Mouse (Mus musculus): ENCODE data around the gene Aldh4a1. TPM values are rescaled to one million over a fixed set of nuclear protein-coding genes. Genes with fewer than 3 reads are reported as not detected.
A peak's percentile ranks its signal among the peaks of the same experiment; 100 is the strongest.

Gene Aldh4a1
- polyA plus RNA-seq, 1 experiment from 2014 or later: 5.2 TPM

GRCm38 (mm10) chr4:139582346-139582745, 40.3 kb upstream of the Aldh4a1 start:
- no peaks in the 10 kb centered on the region for H3K36me3 ChIP-seq (ENCODE audit: inconsistent target)
- H3K79me2 ChIP-seq (ENCODE audit: inconsistent target): peaks cover 100% of the 10 kb centered on the region
- WGBS (ENCODE audit: missing documents): 67% methylated on average over 6 of the region's 6 CpGs
- H3K27ac ChIP-seq: no peak overlapping the region
- no peak overlapping the region for H3K4me3 ChIP-seq (ENCODE audit: inconsistent target)

GRCm38 (mm10) chr4:139582903-139583302, 39.8 kb upstream of the Aldh4a1 start:
- H3K27ac ChIP-seq: no peak overlapping the region
- no peak overlapping the region for H3K4me3 ChIP-seq (ENCODE audit: inconsistent target)
- no peaks in the 10 kb centered on the region for H3K36me3 ChIP-seq (ENCODE audit: inconsistent target)
- H3K79me2 ChIP-seq (ENCODE audit: inconsistent target): peaks cover 100% of the 10 kb centered on the region
- WGBS (ENCODE audit: missing documents): 75% methylated on average over 3 of the region's 3 CpGs

GRCm38 (mm10) chr4:139583629-139584245, 38.9 kb upstream of the Aldh4a1 start:
- H3K4me3 ChIP-seq (ENCODE audit: inconsistent target): no peak overlapping the region
- peaks cover 98% of the 10 kb centered on the region for H3K79me2 ChIP-seq (ENCODE audit: inconsistent target)
- 90% methylated on average over 10 of the region's 11 CpGs for WGBS (ENCODE audit: missing documents)
- H3K36me3 ChIP-seq (ENCODE audit: inconsistent target): no peaks in the 10 kb centered on the region
- H3K27ac ChIP-seq: no peak overlapping the region

GRCm38 (mm10) chr4:139584704-139585103, 38.0 kb upstream of the Aldh4a1 start:
- peaks cover 93% of the 10 kb centered on the region for H3K79me2 ChIP-seq (ENCODE audit: inconsistent target)
- 90% methylated on average over 11 of the region's 11 CpGs for WGBS (ENCODE audit: missing documents)
- no peaks in the 10 kb centered on the region for H3K36me3 ChIP-seq (ENCODE audit: inconsistent target)
- H3K27ac ChIP-seq: no peak overlapping the region
- H3K4me3 ChIP-seq (ENCODE audit: inconsistent target): no peak overlapping the region

GRCm38 (mm10) chr4:139585713-139586112, 37.0 kb upstream of the Aldh4a1 start:
- H3K79me2 ChIP-seq (ENCODE audit: inconsistent target): peaks cover 93% of the 10 kb centered on the region
- H3K4me3 ChIP-seq (ENCODE audit: inconsistent target): no peak overlapping the region
- H3K27ac ChIP-seq: no peak overlapping the region
- H3K36me3 ChIP-seq (ENCODE audit: inconsistent target): no peaks in the 10 kb centered on the region
- 89% methylated on average over 7 of the region's 7 CpGs for WGBS (ENCODE audit: missing documents)

- no peak overlapping the region for H3K27ac ChIP-seq
- no peaks in the 10 kb centered on the region for H3K36me3 ChIP-seq (ENCODE audit: inconsistent target)
- peaks cover 93% of the 10 kb centered on the region for H3K79me2 ChIP-seq (ENCODE audit: inconsistent target)
- H3K4me3 ChIP-seq (ENCODE audit: inconsistent target): no peak overlapping the region
- WGBS (ENCODE audit: missing documents): 86% methylated on average over 4 of the region's 4 CpGs
Measured at GRCm38 (mm10) chr4:139587370-139587769, 35.3 kb upstream of the Aldh4a1 start.

- Histone ChIP-seq H3K27ac (no peak overlapping the region), H3K79me2 (ENCODE audit: inconsistent target) (peaks cover 93% of the 10 kb centered on the region), H3K4me3 (ENCODE audit: inconsistent target) (no peak overlapping the region), H3K36me3 (ENCODE audit: inconsistent target) (no peaks in the 10 kb centered on the region)
- WGBS (ENCODE audit: missing documents): 100% methylated on average over 4 of the region's 4 CpGs
Measured at GRCm38 (mm10) chr4:139587773-139588172, 34.9 kb upstream of the Aldh4a1 start.

- Histone ChIP-seq H3K79me2 (ENCODE audit: inconsistent target) (peaks cover 93% of the 10 kb centered on the region), H3K4me3 (ENCODE audit: inconsistent target) (no peak overlapping the region), H3K36me3 (ENCODE audit: inconsistent target) (no peaks in the 10 kb centered on the region), H3K27ac (no peak overlapping the region)
- WGBS (ENCODE audit: missing documents): 92% methylated on average over 5 of the region's 5 CpGs
Measured at GRCm38 (mm10) chr4:139589351-139590027, 33.2 kb upstream of the Aldh4a1 start.

GRCm38 (mm10) chr4:139590446-139590845, 32.2 kb upstream of the Aldh4a1 start:
- 96% methylated on average over 4 of the region's 4 CpGs for WGBS (ENCODE audit: missing documents)
- Histone ChIP-seq H3K4me3 (ENCODE audit: inconsistent target) (no peak overlapping the region), H3K27ac (no peak overlapping the region), H3K79me2 (ENCODE audit: inconsistent target) (peaks cover 93% of the 10 kb centered on the region), H3K36me3 (ENCODE audit: inconsistent target) (no peaks in the 10 kb centered on the region)

DNA sequence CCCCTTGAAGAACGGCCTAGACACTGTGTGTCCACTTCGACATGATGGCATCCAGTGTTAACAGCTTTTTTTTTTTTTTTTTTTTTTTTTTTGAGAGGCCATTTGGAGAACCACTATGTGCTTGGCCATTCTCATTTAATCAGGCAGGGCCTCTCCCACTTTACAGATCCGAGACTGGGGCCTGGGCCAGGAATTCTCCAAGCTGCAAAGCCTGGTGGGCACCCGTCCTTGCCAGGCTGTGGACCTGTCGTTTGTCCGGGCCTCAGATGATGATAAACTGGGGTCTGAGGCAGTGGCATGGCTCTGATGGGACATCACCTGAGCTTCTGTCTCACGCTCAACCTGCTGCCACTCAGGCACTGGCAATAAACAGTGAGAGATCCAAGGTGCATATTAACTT, 29.8 kb upstream of the Aldh4a1 start:
- Histone ChIP-seq H3K27ac (no peak overlapping the region), H3K36me3 (ENCODE audit: inconsistent target) (no peaks in the 10 kb centered on the region), H3K4me3 (ENCODE audit: inconsistent target) (no peak overlapping the region), H3K79me2 (ENCODE audit: inconsistent target) (peaks cover 93% of the 10 kb centered on the region)
- 94% methylated on average over 6 of the region's 7 CpGs for WGBS (ENCODE audit: missing documents)

DNA sequence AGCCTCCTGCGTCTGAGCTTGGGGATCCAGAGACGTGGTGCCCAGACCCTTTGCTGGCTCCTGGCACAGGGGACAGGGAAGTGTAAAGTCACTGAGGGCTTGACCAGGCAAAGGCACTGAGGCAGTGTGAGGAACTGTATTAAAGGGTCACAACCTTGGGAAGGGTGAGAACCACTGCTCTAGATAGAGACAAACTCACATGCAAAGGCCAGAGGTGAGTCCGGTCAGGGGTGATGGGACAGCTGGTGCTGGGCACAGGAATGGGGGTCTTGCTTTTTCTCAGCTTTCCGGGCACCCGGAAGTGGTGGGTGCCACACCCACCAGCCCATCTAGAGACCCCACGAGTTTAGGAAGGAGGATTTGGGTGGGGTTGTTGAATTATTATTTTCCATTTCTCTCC, 29.3 kb upstream of the Aldh4a1 start:
- 86% methylated on average over 6 of the region's 6 CpGs for WGBS (ENCODE audit: missing documents)

DNA sequence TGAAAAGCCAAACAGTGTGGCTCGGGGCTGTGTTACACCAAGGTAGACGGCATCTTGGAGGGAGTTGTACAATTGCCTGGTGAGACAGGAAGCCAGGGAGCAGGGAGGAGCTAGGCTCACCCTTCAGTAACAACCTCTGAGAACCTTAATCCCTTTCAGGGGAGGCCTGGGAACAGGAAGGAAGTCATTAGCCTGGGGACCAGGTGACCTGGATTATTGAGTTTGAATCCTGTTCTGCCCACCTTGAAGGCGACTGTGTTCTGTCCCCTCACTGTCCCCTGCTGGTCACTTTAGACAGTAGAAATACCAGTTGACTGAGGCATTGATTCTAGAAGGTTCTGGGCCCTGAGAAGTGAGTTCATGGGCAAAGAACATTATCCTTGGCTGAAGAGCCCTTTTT, 28.6 kb upstream of the Aldh4a1 start:
- Histone ChIP-seq H3K79me2 (ENCODE audit: inconsistent target) (peaks cover 92% of the 10 kb centered on the region), H3K27ac (no peak overlapping the region), H3K4me3 (ENCODE audit: inconsistent target) (no peak overlapping the region), H3K36me3 (ENCODE audit: inconsistent target) (no peaks in the 10 kb centered on the region)
- 65% methylated on average over 3 of the region's 3 CpGs for WGBS (ENCODE audit: missing documents)

More for the DNA sequence above, 29.3 kb upstream of the Aldh4a1 start:
- Histone ChIP-seq H3K4me3 (ENCODE audit: inconsistent target) (no peak overlapping the region), H3K27ac (no peak overlapping the region), H3K36me3 (ENCODE audit: inconsistent target) (no peaks in the 10 kb centered on the region), H3K79me2 (ENCODE audit: inconsistent target) (peaks cover 93% of the 10 kb centered on the region)

DNA sequence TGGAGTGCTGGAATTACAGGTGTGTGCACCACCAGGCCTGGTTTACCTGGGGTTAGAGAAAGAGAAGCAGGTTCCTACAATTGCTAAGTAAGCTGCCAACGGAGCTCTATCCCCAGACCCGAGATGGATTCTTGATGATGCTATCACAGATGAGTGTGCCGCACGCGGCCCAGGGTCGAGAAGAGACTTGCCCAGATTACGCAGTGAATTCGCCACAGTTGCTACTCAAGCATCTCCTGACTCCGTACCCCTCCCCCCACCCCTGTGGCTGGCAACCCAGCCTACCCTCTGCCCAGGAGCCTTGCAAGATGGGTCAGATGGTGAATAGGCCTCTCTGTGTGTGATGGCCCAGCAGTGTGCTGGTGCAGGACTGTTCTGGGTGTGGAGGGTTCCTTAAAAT, 26.0 kb upstream of the Aldh4a1 start:
- Histone ChIP-seq H3K4me3 (ENCODE audit: inconsistent target) (no peak overlapping the region), H3K79me2 (ENCODE audit: inconsistent target) (peaks cover 90% of the 10 kb centered on the region), H3K36me3 (ENCODE audit: inconsistent target) (no peaks in the 10 kb centered on the region), H3K27ac (0 out of 2 replicates have a peak overlapping the region, but pooled peaks have one; percentile 97)
- 76% methylated on average over 9 of the region's 9 CpGs for WGBS (ENCODE audit: missing documents)

DNA sequence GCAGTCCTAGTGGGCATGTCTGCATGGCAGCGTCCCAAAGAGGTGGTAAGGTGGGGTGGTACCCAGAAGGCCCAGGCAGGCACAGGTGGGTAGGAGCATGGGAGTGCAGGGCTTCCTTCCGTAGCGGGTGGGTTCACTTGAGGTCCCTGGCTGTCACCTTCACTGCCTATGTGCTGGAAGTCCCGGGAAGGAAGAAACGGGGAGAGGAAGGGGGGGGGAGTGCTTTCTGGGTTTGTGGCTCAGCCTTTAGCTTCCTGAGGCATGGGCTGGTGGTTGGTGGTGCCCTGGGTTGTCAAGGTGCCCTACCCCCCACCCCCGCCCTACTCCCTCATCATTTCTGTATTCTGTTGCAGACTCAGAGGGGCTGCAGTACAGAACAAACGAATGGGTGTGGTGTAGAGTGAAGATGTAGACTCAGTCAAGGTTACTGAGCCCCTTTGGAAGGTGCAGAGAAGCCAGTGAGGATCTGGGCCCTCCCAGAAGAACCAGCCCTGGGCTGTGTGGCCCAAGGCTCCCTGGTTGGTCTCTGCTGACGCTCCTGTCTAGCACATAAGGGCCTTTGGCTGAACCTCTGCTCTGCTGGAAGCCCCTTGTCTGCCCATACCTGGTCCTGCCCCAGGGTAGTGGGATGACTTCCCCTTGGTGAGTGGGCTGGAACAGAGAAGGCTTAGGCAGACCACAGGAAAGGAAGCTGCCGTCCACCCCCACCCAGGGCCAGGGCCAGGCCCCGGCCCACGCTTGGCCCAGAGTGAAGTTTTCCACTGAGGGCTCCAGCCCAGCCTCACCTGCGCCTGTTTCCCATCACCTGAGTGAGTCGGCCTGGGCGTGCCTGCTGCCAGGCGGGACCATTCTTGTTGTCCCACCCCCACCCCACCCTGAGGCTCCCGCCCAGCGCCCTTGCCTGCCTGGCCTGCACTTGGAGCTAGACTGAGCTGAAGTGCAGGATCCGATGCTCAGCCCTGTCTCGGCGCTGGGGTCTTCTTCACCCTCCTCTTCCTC, 25.1 kb upstream of the Aldh4a1 start:
- Histone ChIP-seq H3K4me3 (ENCODE audit: inconsistent target) (no peak overlapping the region), H3K27ac (peak overlapping the region; percentile 97), H3K79me2 (ENCODE audit: inconsistent target) (peaks cover 86% of the 10 kb centered on the region), H3K36me3 (ENCODE audit: inconsistent target) (no peaks in the 10 kb centered on the region)
- 39% methylated on average over 20 of the region's 20 CpGs for WGBS (ENCODE audit: missing documents)

Measured in macrophage (primary cell).